Mouse (Mus musculus) midbrain, embryonic 11.5 days (tissue): ENCODE results near the gene Tnfrsf18. TPM values are rescaled to one million over a fixed set of nuclear protein-coding genes. Genes with fewer than 3 reads are reported as not detected.

Experiments
- ATAC-seq: fragments of 200-750 bp; cut with Nextera tagmentation; 2 replicates; pipeline ENCODE4 v1.8.0; 2017; ENCODE audit warnings: moderate TSS enrichment, moderate library complexity; ENCODE audit not compliant: low FRiP score
- DNase-seq: peaks from one replicate; pipeline ENCODE4 v3.0.0; 2015; ENCODE audit warnings: low spot score; ENCODE audit errors: missing footprints
- H3K27ac ChIP-seq: fragments of 300-500 bp; sonication (generic); 2 replicates; pipeline ENCODE4 v1.5.1; 2014; ENCODE audit warnings: low read depth, low read length
- H3K27me3 ChIP-seq: fragments of 300-500 bp; sonication (generic); 2 replicates; pipeline ENCODE4 v1.6.1; 2014; ENCODE audit warnings: mild to moderate bottlenecking, low read length, moderate library complexity, mixed read lengths; ENCODE audit not compliant: control insufficient read depth, insufficient read depth
- H3K36me3 ChIP-seq: fragments of 300-500 bp; sonication (generic); 2 replicates; pipeline ENCODE4 v1.6.1; 2014; ENCODE audit warnings: mild to moderate bottlenecking, low read length, moderate library complexity, mixed read lengths; ENCODE audit not compliant: control insufficient read depth, insufficient read depth
- H3K4me1 ChIP-seq: fragments of 300-500 bp; sonication (generic); 2 replicates; pipeline ENCODE4 v1.6.1; 2014; ENCODE audit warnings: low read length; ENCODE audit not compliant: control insufficient read depth, insufficient read depth
- H3K4me2 ChIP-seq: fragments of 300-500 bp; sonication (generic); 2 replicates; pipeline ENCODE4 v1.6.1; 2014; ENCODE audit warnings: mild to moderate bottlenecking, moderate library complexity
- H3K4me3 ChIP-seq: fragments of 300-500 bp; sonication (generic); 2 replicates; pipeline ENCODE4 v1.5.1; 2014; ENCODE audit warnings: low read depth, low read length
- H3K9ac ChIP-seq: fragments of 300-500 bp; sonication (generic); 2 replicates; pipeline ENCODE4 v1.6.1; 2014; ENCODE audit warnings: low read length
- H3K9me3 ChIP-seq: fragments of 300-500 bp; sonication (generic); 2 replicates; pipeline ENCODE4 v1.6.1; 2016; ENCODE audit warnings: low read length; ENCODE audit not compliant: control insufficient read depth
- WGBS: fragments of 180-500 bp; shearing (Covaris S2); extraction: QIAGEN DNeasy Blood & Tissue Kit; methylation state at CpG from one replicate; pipeline ENCODE4 v1.1.7; 2014; 5-methylcytosine and 5-hydroxymethylcytosine counted together
- polyA plus RNA-seq: library from polyadenylated mRNA; unstranded; fragments of >200 nt; fragmentation: Nextera tagmentation; extraction: Ambion mirVana; gene quantifications from 2 replicates; pipeline ENCODE4 v1.2.1, GENCODE M21; 2014

Gene Tnfrsf18
- polyA plus RNA-seq, 1 experiment from 2014 or later: 0.87 TPM

- Histone ChIP-seq H3K9me3 (no peaks in the 10 kb centered on the region), H3K36me3 (no peaks in the 10 kb centered on the region; the same call in 1 of the 2 replicates), H3K9ac (no peak overlapping the region), H3K27me3 (no peaks in the 10 kb centered on the region), H3K4me1 (peaks cover 18% of the 10 kb centered on the region), H3K27ac (no peak overlapping the region), H3K4me2 (no peak overlapping the region), H3K4me3 (no peak overlapping the region)
- DNase-seq (no peak), ATAC-seq (no peak)
- WGBS: 90% methylated on average over 7 of the region's 7 CpGs
These were observed 2.6 kb downstream of the Tnfrsf18 start for GRCm38 (mm10) chr4:156028580-156028979.

- DNase-seq (no peak), ATAC-seq (peak; percentile 10; the same call in 1 of the 2 replicates)
- no peaks in the 10 kb centered on the region for H3K9me3 ChIP-seq
- peak overlapping the region; percentile 66 for H3K4me2 ChIP-seq
- peaks cover 21% of the 10 kb centered on the region for H3K4me1 ChIP-seq
- H3K9ac ChIP-seq: peak overlapping the region; percentile 63
- WGBS: 65% methylated on average over 9 of the region's 9 CpGs
- peak overlapping the region; percentile 49 for H3K4me3 ChIP-seq
- H3K36me3 ChIP-seq: no peaks in the 10 kb centered on the region; the same call in 1 of the 2 replicates
- peaks cover 18% of the 10 kb centered on the region for H3K27me3 ChIP-seq
- H3K27ac ChIP-seq: no peak overlapping the region
These were observed 4.7 kb downstream of the Tnfrsf18 start for GRCm38 (mm10) chr4:156030651-156031118.

GRCm38 (mm10) chr4:156031255-156031592 is 5.3 kb downstream of the Tnfrsf18 start:
- Histone ChIP-seq H3K4me3 (peak overlapping the region; percentile 49), H3K9me3 (no peaks in the 10 kb centered on the region), H3K4me1 (peaks cover 21% of the 10 kb centered on the region), H3K4me2 (peak overlapping the region; percentile 66), H3K36me3 (no peaks in the 10 kb centered on the region; the same call in 1 of the 2 replicates), H3K27me3 (peaks cover 24% of the 10 kb centered on the region), H3K27ac (peak overlapping the region; percentile 81; the same call in 1 of the 2 replicates), H3K9ac (peak overlapping the region; percentile 63)
- 6% methylated on average over 7 of the region's 7 CpGs for WGBS
- DNase-seq (no peak), ATAC-seq (peak; percentile 17; the same call in 1 of the 2 replicates)

GRCm38 (mm10) chr4:156031593-156032391 is 5.8 kb downstream of the Tnfrsf18 start:
- H3K27me3 ChIP-seq: peaks cover 24% of the 10 kb centered on the region
- peak overlapping the region; percentile 81 for H3K27ac ChIP-seq
- H3K36me3 ChIP-seq: no peaks in the 10 kb centered on the region; the same call in 1 of the 2 replicates
- H3K4me3 ChIP-seq: peak overlapping the region; percentile 49
- H3K9ac ChIP-seq: peak overlapping the region; percentile 63
- H3K4me1 ChIP-seq: peaks cover 21% of the 10 kb centered on the region
- no peaks in the 10 kb centered on the region for H3K9me3 ChIP-seq
- DNase-seq: peak; percentile 95
- 2% methylated on average over 24 of the region's 24 CpGs for WGBS
- H3K4me2 ChIP-seq: peak overlapping the region; percentile 66
- ATAC-seq: peak; percentile 93

- no peak overlapping the region for H3K27ac ChIP-seq
- 90% methylated on average over 4 of the region's 4 CpGs for WGBS
- no peak overlapping the region for H3K9ac ChIP-seq
- peaks cover 24% of the 10 kb centered on the region for H3K27me3 ChIP-seq
- no peaks in the 10 kb centered on the region for H3K9me3 ChIP-seq
- no peak for DNase-seq
- peaks cover 21% of the 10 kb centered on the region for H3K4me1 ChIP-seq
- H3K4me2 ChIP-seq: no peak overlapping the region
- no peak overlapping the region for H3K4me3 ChIP-seq
- no peaks in the 10 kb centered on the region; the same call in 1 of the 2 replicates for H3K36me3 ChIP-seq
- ATAC-seq: no peak
These were observed 6.9 kb downstream of the Tnfrsf18 start for GRCm38 (mm10) chr4:156032856-156033255.

DNA sequence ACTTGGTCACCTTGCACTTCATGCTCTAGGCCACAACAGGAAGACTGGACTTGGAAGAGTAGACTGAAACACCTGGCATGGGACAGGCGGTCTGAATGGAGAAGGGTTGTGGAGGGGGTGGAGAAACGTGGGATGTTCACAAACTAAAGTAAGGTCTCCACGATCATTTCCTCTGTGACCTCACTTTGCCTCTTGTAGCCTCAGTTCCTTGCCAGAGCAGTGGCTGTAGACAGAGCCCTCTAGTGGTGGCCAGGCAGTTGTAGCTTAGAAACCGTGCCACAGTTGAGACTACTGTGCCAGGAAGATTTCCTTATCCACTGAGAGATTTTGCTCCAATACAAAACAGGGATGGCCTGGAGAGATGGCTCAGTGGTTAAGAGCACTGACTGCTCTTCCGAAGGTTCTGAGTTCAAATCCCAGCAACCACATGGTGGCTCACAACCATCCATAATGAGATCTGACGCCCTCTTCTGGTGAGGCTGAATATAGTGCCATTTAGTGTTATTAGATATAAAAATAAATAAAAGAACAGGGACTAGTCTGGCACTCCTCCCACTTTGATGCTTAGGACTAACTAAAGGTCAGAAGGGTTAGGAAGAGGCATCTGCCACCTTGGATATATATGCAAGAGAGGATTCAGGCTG is 7.6 kb downstream of the Tnfrsf18 start:
- Histone ChIP-seq H3K27me3 (peaks cover 24% of the 10 kb centered on the region), H3K4me3 (no peak overlapping the region), H3K4me2 (no peak overlapping the region), H3K9ac (no peak overlapping the region), H3K9me3 (no peaks in the 10 kb centered on the region), H3K36me3 (no peaks in the 10 kb centered on the region), H3K4me1 (peaks cover 21% of the 10 kb centered on the region), H3K27ac (no peak overlapping the region)
- ATAC-seq: no peak
- no peak for DNase-seq
- 51% methylated on average over 6 of the region's 6 CpGs for WGBS

DNA sequence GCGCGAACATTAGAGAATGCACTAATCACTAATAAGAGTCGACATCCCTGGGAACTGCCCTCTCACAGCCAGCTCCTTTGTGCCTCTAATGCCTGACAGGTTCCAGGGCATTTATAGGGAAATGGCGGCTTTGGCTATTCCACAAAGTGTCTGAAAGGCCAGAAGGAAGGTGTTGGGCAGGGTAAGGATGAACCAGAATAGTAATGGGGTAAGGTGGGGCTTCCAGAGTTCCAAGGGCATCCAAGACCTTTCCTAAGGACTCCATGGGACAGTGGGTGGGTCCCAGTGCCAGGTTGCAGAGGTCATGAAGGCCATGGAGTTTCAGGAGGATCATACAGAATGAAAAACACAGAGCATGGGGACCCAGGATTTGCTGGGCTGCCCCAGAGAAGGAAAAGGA is 8.3 kb downstream of the Tnfrsf18 start:
- H3K4me2 ChIP-seq: no peak overlapping the region
- no peak overlapping the region for H3K4me3 ChIP-seq
- WGBS: 55% methylated on average over 4 of the region's 4 CpGs
- H3K9me3 ChIP-seq: no peaks in the 10 kb centered on the region
- H3K9ac ChIP-seq: no peak overlapping the region
- DNase-seq (no peak), ATAC-seq (no peak)
- no peaks in the 10 kb centered on the region for H3K36me3 ChIP-seq
- H3K27ac ChIP-seq: no peak overlapping the region
- H3K27me3 ChIP-seq: peaks cover 24% of the 10 kb centered on the region
- H3K4me1 ChIP-seq: peaks cover 21% of the 10 kb centered on the region

DNA sequence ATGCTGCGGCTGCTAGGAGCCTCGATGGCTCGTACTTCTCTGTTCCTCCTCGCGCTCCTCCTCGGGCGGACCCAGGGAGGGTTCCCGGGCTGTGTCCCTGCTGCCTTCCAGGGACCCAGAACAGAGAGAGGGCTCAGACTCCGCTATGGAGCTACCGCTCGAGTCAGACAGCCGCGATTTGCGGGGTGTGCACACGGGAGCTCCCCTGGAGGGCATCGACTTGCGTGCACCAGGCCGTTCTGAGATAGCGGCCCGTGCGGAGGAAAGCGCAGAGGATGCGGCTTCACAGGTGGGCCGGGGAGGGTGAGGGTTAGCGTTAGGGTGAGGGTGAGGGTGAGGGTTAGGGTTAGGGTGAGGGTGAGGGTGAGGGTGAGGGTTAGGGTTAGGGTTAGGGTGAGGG is 8.9 kb downstream of the Tnfrsf18 start:
- Histone ChIP-seq H3K27me3 (peaks cover 24% of the 10 kb centered on the region), H3K9ac (peak overlapping the region; percentile 39; the same call in 1 of the 2 replicates), H3K4me1 (peaks cover 21% of the 10 kb centered on the region), H3K9me3 (no peaks in the 10 kb centered on the region), H3K27ac (no peak overlapping the region), H3K36me3 (no peaks in the 10 kb centered on the region), H3K4me2 (peak overlapping the region; percentile 31), H3K4me3 (peak overlapping the region; percentile 22)
- peak; percentile 90 for DNase-seq
- ATAC-seq: no peak
- WGBS: 2% methylated on average over 25 of the region's 25 CpGs

- DNase-seq (no peak), ATAC-seq (no peak)
- Histone ChIP-seq H3K9ac (no peak overlapping the region), H3K4me3 (no peak overlapping the region), H3K27ac (no peak overlapping the region), H3K4me2 (no peak overlapping the region), H3K36me3 (no peaks in the 10 kb centered on the region), H3K4me1 (no peaks in the 10 kb centered on the region), H3K27me3 (no peaks in the 10 kb centered on the region), H3K9me3 (no peaks in the 10 kb centered on the region)
- WGBS: 71% methylated on average over 5 of the region's 5 CpGs
These were observed 18.8 kb downstream of the Tnfrsf18 start for GRCm38 (mm10) chr4:156044754-156045153.
